Mouse (Mus musculus): Measurements from ENCODE around the gene Fads3.

DNA sequence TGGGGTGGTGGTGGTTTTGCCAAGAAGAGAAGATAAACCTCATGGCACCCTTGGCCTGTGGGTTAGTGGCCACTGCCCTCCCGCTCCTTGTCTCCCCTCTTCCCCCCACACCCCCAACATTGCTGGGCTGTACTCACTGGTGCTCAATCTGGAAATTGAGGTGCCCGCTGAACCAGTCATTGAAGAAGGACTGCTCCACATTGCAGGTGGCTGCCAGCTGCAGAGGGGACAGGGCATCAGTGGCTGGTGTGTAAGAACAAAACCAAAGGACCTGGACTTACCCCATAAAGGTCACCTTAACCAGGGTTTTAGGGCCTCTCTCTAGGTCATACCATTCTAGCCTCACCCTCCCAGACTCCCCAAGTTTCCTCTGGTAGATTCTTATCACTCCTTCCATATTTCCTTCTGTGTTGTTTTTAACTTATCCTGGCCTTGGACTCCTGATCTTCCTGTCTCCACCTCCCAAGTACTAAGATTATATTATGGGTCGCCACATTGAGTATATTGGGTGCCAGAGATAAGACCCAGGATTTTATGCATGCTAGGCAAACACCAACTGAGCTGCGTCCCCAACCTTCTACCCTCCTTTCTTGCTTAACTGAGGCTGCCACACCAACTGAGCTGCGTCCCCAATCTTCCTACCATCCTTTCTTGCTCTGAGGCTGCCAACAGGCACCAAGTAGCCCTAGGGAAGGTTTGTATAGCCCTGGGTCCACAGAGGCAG lies 24.3 kb downstream of the Fads3 start:
- TF ChIP-seq USF1 (IDR thresholded peaks at IDR 0.05; ENCODE audit: low read depth, low read length): no peak
- TF ChIP-seq EP300 (IDR thresholded peaks at IDR 0.05; ENCODE audit: low read depth in 1 of 2, low read length in 2 of 2): peak in 1 of 2 experiments; percentile 47; a peak in 1 of 4 replicates
- TF ChIP-seq HCFC1 (IDR thresholded peaks at IDR 0.05; ENCODE audit: low read depth, low read length): no peak
- TF ChIP-seq CHD1 (IDR thresholded peaks at IDR 0.05; ENCODE audit: low read depth, low read length): no peak
- TF ChIP-seq ETS1 (IDR thresholded peaks at IDR 0.05; ENCODE audit: low read depth, low read length): no peak
- no peak for TF ChIP-seq ZMIZ1 (IDR thresholded peaks at IDR 0.05; ENCODE audit: low read depth, low read length)
- 0 out of 2 replicates have a peak, but pooled peaks have one; percentile 11 for TF ChIP-seq TAL1 (IDR thresholded peaks at IDR 0.05; ENCODE audit: low read length)
- TF ChIP-seq GABPA (IDR thresholded peaks at IDR 0.05; ENCODE audit: low read depth, low read length): no peak
- TF ChIP-seq CTCF (IDR thresholded peaks at IDR 0.05 in 2 of 3, conservative IDR thresholded peaks at IDR 0.05 in 1 of 3; ENCODE audit: control insufficient read depth in 1 of 3, insufficient read depth in 1 of 3, low read depth in 2 of 3, low read length in 3 of 3, poor library complexity in 1 of 3, severe bottlenecking in 1 of 3): no peak
- no peak for TF ChIP-seq POLR2A (IDR thresholded peaks at IDR 0.05; ENCODE audit: control insufficient read depth in 1 of 2, insufficient read depth in 1 of 2, low read depth in 1 of 2, low read length in 2 of 2, poor library complexity in 1 of 2)
- TF ChIP-seq GATA1 (IDR thresholded peaks at IDR 0.05; ENCODE audit: low read depth, low read length): peak; percentile 45
- TF ChIP-seq ELF1 (IDR thresholded peaks at IDR 0.05; ENCODE audit: low read depth, low read length): no peak

All from MEL (cell line).